Mouse (Mus musculus): ENCODE measurements around the gene Spen. TPM values are rescaled to one million over a fixed set of nuclear protein-coding genes. Genes with fewer than 3 reads are reported as not detected.
A peak's percentile ranks its signal among the peaks of the same experiment; 100 is the strongest.
"Not testable (repeated sequence)": the region's sequence is repeated elsewhere in the genome, so short reads cannot be mapped to it uniquely, and the experiment has no call there.

The Spen gene
- polyA plus RNA-seq, 1 experiment from 2014 or later: 14.2 TPM

GRCm38 (mm10) chr4:141554255-141554865, 16.0 kb upstream of the Spen start:
- H3K4me1 ChIP-seq (replicated peaks): peaks cover 13% of the 10 kb centered on the region
- 92% methylated on average over 8 of the region's 9 CpGs for WGBS
- not testable (repeated sequence) for H3K9me3 ChIP-seq; H3K36me3 ChIP-seq; H3K4me3 ChIP-seq; H3K27ac ChIP-seq; DNase-seq (ENCODE audit: low spot score)
- H3K27me3 ChIP-seq (ENCODE audit: insufficient read depth, poor library complexity, severe bottlenecking): peaks cover 12% of the 10 kb centered on the region

GRCm38 (mm10) chr4:141552484-141552883, 14.1 kb upstream of the Spen start:
- 53% methylated on average over 2 of the region's 2 CpGs for WGBS
- no peaks in the 10 kb centered on the region for H3K27me3 ChIP-seq (ENCODE audit: insufficient read depth, poor library complexity, severe bottlenecking)
- no peak overlapping the region for H3K27ac ChIP-seq
- no peak overlapping the region for H3K4me3 ChIP-seq
- no peak for DNase-seq (ENCODE audit: low spot score)
- H3K9me3 ChIP-seq: no peaks in the 10 kb centered on the region
- no peaks in the 10 kb centered on the region for H3K36me3 ChIP-seq
- peaks cover 17% of the 10 kb centered on the region for H3K4me1 ChIP-seq (replicated peaks)

- Histone ChIP-seq H3K36me3 (no peaks in the 10 kb centered on the region), H3K4me3 (peak overlapping the region; percentile 77), H3K4me1 (replicated peaks) (peaks cover 41% of the 10 kb centered on the region), H3K9me3 (no peaks in the 10 kb centered on the region), H3K27ac (peak overlapping the region; percentile 99), H3K27me3 (ENCODE audit: insufficient read depth, poor library complexity, severe bottlenecking) (no peaks in the 10 kb centered on the region)
- 29% methylated on average over 9 of the region's 9 CpGs for WGBS
- no peak for DNase-seq (ENCODE audit: low spot score)
These were observed 8.9 kb upstream of the Spen start for GRCm38 (mm10) chr4:141547299-141547698.

DNA sequence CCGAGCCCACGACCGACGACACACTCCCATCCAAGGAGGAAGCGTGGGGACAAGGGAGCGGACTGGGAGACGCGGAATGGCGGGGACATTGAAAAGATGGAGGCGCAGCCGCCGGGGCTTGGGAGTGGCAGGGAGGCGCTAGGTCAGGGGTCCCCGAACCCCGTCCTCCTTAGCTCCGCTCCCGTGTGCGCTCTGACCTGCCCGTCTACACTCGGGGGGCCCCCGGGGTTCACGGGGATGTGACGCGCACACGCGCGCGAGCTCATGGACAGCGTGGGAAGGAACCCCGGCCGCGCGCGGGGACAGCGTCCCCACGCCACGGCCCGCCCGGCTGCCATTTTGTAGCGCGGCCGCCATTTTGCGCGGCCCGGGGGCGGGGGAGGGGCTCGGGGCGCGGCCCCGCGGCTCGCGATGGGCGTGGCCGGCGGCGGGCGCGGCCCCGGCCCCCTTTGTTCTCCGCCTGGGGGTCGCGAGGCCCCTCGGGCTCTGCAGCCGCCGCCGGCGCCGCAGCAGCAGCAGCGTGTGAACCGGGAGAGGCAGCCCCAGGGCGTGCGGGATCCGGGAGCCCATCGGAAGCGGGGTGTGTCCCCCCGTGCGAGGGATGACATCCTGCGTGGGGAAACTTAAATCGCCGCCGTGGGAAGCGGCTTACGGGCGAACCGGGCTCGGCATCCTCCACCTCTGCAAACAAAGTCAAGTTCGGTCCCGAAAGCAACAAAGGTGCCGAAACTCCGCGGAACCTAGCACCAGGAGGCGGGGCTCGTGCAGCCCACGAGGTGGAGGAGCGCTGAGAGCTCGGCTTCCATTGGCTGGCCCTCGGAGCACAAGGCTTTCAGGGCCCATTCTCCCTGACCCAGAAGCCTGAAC, 8.2 kb upstream of the Spen start:
- no peaks in the 10 kb centered on the region for H3K27me3 ChIP-seq (ENCODE audit: insufficient read depth, poor library complexity, severe bottlenecking)
- peak; percentile 91 for DNase-seq (ENCODE audit: low spot score)
- WGBS: under 1% methylated on average over 95 of the region's 98 CpGs
- H3K36me3 ChIP-seq: no peaks in the 10 kb centered on the region
- no peaks in the 10 kb centered on the region for H3K9me3 ChIP-seq
- peak overlapping the region; percentile 99 for H3K27ac ChIP-seq
- peak overlapping the region; percentile 77 for H3K4me3 ChIP-seq
- peaks cover 49% of the 10 kb centered on the region for H3K4me1 ChIP-seq (replicated peaks)

- under 1% methylated on average over 56 of the region's 56 CpGs for WGBS
These were observed 7.4 kb upstream of the Spen start for GRCm38 (mm10) chr4:141545743-141546333.

DNA sequence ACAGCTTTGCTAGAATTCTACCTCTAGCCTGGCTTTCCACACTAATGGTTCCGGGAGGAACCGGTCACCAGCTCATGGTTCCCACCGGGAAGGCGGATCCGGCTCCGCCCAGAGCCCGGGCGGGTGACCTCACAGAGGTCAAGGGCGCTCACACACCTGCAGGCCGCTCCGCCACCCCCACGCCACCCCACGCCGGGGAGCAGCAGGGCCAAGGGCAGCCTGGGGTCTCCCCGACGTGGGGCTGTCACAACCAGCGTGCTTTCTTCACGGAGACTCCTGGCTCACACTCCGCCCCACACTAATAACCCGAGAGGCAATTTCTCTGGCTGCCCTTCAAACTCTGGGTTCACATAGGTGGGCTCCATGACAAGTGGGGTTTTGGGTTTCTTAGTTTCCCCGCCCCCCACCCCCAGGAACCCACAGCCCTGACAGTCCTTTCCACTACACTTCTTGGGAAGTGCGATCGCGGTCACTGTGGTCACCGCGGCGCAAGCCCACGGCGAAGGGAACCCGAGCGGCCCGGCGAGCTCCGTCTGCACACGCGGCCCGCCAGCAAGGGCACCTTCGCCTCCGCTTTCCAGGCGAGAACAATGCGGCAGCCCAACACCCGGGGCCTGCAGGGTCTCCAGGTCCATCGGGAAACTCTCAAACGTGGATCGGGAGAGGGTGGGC, 6.8 kb upstream of the Spen start:
- H3K4me1 ChIP-seq (replicated peaks): peaks cover 51% of the 10 kb centered on the region
- under 1% methylated on average over 45 of the region's 45 CpGs for WGBS
- DNase-seq (ENCODE audit: low spot score): peak; percentile 60
- peak overlapping the region; percentile 77 for H3K4me3 ChIP-seq
- H3K27me3 ChIP-seq (ENCODE audit: insufficient read depth, poor library complexity, severe bottlenecking): no peaks in the 10 kb centered on the region
- H3K27ac ChIP-seq: peak overlapping the region; percentile 99
- H3K36me3 ChIP-seq: no peaks in the 10 kb centered on the region
- H3K9me3 ChIP-seq: no peaks in the 10 kb centered on the region

More at GRCm38 (mm10) chr4:141545743-141546333, 7.4 kb upstream of the Spen start:
- Histone ChIP-seq H3K4me3 (peak overlapping the region; percentile 77), H3K27ac (peak overlapping the region; percentile 99), H3K36me3 (no peaks in the 10 kb centered on the region), H3K27me3 (ENCODE audit: insufficient read depth, poor library complexity, severe bottlenecking) (no peaks in the 10 kb centered on the region), H3K9me3 (no peaks in the 10 kb centered on the region), H3K4me1 (replicated peaks) (peaks cover 51% of the 10 kb centered on the region)
- DNase-seq (ENCODE audit: low spot score): peak; percentile 100

DNA sequence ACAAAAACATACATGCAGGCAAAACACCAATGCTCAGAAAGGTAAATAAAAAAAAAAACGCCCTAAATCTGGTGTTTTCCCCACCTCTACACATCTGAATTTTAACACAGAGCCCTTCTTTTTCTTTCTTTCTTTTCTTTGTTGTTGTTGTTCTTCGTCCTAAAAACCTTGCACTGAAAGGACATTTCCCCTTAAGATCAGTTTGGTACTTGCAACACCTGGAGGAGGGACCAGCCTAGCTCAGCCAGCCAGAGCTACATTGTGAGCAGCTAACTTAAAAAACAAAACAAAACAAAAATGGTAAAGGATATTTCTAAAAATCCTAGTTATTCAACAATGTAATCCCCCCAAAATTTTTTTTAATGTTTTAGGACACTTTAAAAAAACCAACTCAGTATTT, 6.1 kb upstream of the Spen start:
- DNase-seq (ENCODE audit: low spot score): no peak
- H3K36me3 ChIP-seq: no peaks in the 10 kb centered on the region
- H3K27ac ChIP-seq: peak overlapping the region; percentile 99; the same call in 1 of the 2 replicates
- H3K4me1 ChIP-seq (replicated peaks): peaks cover 54% of the 10 kb centered on the region
- H3K4me3 ChIP-seq: peak overlapping the region; percentile 77
- 51% methylated on average over 2 of the region's 2 CpGs for WGBS
- H3K27me3 ChIP-seq (ENCODE audit: insufficient read depth, poor library complexity, severe bottlenecking): no peaks in the 10 kb centered on the region
- no peaks in the 10 kb centered on the region for H3K9me3 ChIP-seq

DNA sequence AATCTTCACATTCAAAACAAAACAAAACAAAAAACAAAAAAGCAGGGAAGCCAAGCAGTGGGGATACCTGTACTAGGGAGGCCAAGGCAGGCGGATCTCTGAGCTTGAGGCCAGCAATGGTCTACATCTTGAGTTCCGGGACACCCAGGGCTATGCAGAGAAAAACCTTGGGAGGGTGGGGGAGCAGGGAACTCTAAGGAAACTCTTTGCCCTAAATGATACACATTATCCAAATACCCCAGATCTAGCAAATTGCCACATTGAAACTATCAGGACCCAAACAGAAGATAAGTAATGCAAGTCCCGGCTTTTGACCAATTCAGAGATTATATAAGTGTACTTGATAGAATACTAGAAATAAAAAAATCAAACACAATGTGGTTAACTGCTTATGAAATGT, 5.2 kb upstream of the Spen start:
- H3K27ac ChIP-seq: no peak overlapping the region
- H3K4me3 ChIP-seq: no peak overlapping the region
- no peak for DNase-seq (ENCODE audit: low spot score)
- H3K4me1 ChIP-seq (replicated peaks): peaks cover 57% of the 10 kb centered on the region
- no peaks in the 10 kb centered on the region for H3K9me3 ChIP-seq
- no peaks in the 10 kb centered on the region for H3K27me3 ChIP-seq (ENCODE audit: insufficient read depth, poor library complexity, severe bottlenecking)
- H3K36me3 ChIP-seq: no peaks in the 10 kb centered on the region
- 76% methylated on average over 3 of the region's 3 CpGs for WGBS

- Histone ChIP-seq H3K9me3 (no peaks in the 10 kb centered on the region), H3K27ac (no peak overlapping the region), H3K36me3 (no peaks in the 10 kb centered on the region), H3K4me3 (no peak overlapping the region), H3K4me1 (replicated peaks) (peaks cover 44% of the 10 kb centered on the region), H3K27me3 (ENCODE audit: insufficient read depth, poor library complexity, severe bottlenecking) (no peaks in the 10 kb centered on the region)
- 28% methylated on average over 7 of the region's 7 CpGs for WGBS
- DNase-seq (ENCODE audit: low spot score): peak; percentile 22
These were observed 3.5 kb upstream of the Spen start for GRCm38 (mm10) chr4:141541851-141542250.

DNA sequence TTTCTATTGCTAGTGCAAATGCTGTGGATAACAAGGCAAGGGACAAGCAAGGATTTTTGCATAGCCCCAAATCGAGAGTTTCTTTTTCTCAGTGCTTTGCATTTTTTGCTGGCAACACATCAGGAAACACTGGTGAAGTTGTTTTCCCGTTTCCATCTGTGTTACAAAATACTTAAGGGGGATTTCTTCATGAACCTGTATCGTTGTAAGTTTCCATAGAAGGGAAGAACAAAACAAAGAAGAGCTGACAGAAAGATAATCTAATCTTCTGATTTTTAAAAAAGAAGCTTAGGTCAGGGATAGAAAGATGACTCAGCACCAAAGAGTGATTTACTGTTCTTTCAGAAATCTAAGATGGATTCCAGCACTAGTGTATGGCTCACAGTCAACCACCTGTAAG, 2.4 kb upstream of the Spen start:
- Histone ChIP-seq H3K27me3 (ENCODE audit: insufficient read depth, poor library complexity, severe bottlenecking) (no peaks in the 10 kb centered on the region), H3K4me3 (no peak overlapping the region), H3K36me3 (no peaks in the 10 kb centered on the region), H3K9me3 (no peaks in the 10 kb centered on the region), H3K4me1 (replicated peaks) (peaks cover 48% of the 10 kb centered on the region), H3K27ac (no peak overlapping the region)
- no peak for DNase-seq (ENCODE audit: low spot score)
- 80% methylated on average over 3 of the region's 3 CpGs for WGBS

DNA sequence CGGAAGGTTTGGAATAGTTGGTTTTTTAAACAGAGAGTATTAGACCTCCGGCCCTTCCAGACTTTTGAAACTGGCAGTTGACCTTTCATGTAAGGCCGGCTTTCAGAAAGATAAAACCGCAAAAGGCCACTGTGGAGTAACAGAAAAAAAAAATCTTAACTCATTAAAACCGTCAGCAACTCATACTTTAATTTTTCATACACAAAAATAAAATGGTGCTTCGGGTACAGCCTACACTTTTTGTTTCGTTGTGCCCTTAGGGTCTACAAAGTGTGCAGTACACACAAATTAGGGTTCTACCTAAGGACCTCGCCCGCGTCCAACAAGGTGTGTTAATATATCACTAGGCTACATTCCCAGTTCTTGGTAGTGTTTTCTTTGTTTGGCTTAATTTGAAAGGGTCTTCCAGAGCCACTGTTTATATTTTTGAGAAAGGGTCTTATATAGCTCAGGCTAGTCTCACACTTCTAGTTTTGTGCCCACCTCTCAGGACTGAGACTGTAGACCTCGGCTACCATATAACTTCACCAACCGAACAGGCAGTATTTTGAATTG, 893 bp upstream of the Spen start:
- Histone ChIP-seq H3K27ac (peak overlapping the region; percentile 96), H3K27me3 (ENCODE audit: insufficient read depth, poor library complexity, severe bottlenecking) (no peaks in the 10 kb centered on the region), H3K4me3 (peak overlapping the region; percentile 99), H3K36me3 (no peaks in the 10 kb centered on the region), H3K4me1 (replicated peaks) (peaks cover 50% of the 10 kb centered on the region), H3K9me3 (no peaks in the 10 kb centered on the region)
- WGBS: 52% methylated on average over 12 of the region's 12 CpGs
- DNase-seq (ENCODE audit: low spot score): no peak

DNA sequence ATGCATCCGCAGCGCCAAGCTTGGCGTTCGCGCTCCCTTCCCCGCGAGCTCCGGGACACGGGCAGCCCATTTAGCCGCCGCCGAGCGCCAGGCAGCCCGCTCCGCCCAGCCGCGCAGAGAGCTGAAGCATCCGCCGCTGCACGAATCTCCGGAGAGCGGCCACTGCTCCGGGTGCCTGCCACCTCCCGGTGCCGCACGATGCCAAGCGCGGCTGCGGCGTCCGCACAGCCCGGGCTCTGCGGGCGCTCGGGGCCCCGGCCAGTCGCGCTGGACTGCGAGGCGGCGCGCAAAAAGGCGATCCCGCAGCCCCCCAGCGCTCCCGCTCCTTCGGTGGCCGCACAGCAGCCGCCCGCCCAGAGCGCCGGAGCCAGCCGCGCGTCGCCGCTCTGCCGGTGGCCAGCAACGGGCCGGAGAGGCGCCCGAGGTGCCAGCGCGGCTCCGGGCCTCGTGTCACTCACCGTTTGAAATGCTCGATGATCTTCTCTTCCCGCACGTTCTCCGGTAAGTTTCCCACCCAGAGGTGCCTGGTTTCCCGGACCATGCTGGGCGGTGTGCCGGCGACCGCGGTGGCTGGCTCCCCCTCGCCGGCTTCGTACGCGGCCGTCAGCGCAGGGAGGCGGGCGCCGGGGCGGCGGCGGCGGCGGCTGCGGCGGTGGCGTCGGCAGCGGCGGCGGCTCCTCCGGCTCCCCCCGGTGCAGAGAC, 540 bp downstream of the Spen start:
- no peaks in the 10 kb centered on the region for H3K27me3 ChIP-seq (ENCODE audit: insufficient read depth, poor library complexity, severe bottlenecking)
- peak overlapping the region; percentile 99 for H3K4me3 ChIP-seq
- peak overlapping the region; percentile 96 for H3K27ac ChIP-seq
- H3K4me1 ChIP-seq (replicated peaks): peaks cover 62% of the 10 kb centered on the region
- no peaks in the 10 kb centered on the region for H3K9me3 ChIP-seq
- no peak for DNase-seq (ENCODE audit: low spot score)
- H3K36me3 ChIP-seq: no peaks in the 10 kb centered on the region
- under 1% methylated on average over 101 of the region's 101 CpGs for WGBS

Data from hindbrain, embryonic 10.5 days (tissue).